Mouse (Mus musculus): Measurements from ENCODE around the gene Bdh1. TPM values are rescaled to one million over a fixed set of nuclear protein-coding genes. Genes with fewer than 3 reads are reported as not detected.

Bdh1 gene
- polyA plus RNA-seq, 1 experiment from 2014 or later: 93.4 TPM

Other genes with a start within 250 kb of the Bdh1 start
- 12.1 and 14.6 TPM in 2 replicates for gene Acap2, start 221.0 kb upstream of the Bdh1 start, polyA plus RNA-seq (2015; fragmentation: Nextera tagmentation; extraction: Ambion mirVana)
- 201 and 208 TPM in 2 replicates for gene Ppp1r2, start 147.0 kb upstream of the Bdh1 start, polyA plus RNA-seq (2015; fragmentation: Nextera tagmentation; extraction: Ambion mirVana)
- 49.6 and 60.2 TPM in 2 replicates for gene Apod, start 107.5 kb upstream of the Bdh1 start, polyA plus RNA-seq (2015; fragmentation: Nextera tagmentation; extraction: Ambion mirVana)
- 13.3 and 13.7 TPM in 2 replicates for gene Dlg1, start 241.2 kb downstream of the Bdh1 start, polyA plus RNA-seq (2015; fragmentation: Nextera tagmentation; extraction: Ambion mirVana)